Mouse (Mus musculus) adipocyte (in vitro differentiated cells): ENCODE data around the gene Cdc5l.
"Not testable (repeated sequence)": the region's sequence is repeated elsewhere in the genome, so short reads cannot be mapped to it uniquely, and the experiment has no call there.

Experiments used
- DNase-seq: peaks from one replicate; pipeline ENCODE4 v3.0.0-alpha.2; 2016; ENCODE audit warnings: low spot score

Gene Cdc5l

DNA sequence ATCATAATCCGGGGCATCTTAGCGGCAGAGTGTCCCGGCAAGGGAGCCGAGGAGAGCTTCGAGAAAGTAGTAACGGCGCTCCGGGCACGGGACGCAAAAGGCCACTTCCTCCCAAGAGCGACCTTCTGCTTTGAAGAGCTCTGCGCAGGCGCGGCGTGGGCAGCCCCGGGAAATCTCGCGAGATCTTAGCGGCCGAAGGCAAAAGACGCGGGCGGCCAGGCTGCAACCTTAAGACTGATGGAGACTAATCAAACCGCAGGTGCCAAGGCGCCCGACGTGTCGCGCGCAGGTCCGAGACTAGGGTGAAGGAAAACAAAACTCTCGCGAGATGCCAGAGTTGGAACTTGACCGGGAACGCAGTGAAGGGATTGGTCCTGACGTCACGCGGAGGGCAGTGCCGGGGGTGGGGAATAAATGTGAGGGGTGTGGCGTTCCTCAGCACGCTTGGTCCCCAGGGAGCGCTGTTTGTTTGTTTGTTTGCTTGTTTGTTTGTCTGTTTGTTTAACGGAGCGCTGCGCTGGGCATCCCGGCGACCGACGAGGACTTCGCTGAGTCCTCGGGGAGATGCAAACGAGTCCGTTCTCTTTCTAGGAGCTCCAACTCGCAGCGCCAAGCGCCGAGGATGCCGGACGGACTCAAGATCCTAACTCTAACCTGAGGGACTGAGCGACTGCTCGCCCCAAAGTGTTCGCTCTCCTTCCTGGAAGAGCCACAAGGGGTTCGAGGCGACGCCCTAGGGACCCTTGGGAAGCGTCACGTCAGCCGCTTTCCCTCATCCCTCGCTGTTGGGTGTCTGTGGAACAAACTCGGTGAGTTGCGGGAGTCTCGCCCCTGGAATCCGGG lies at the start of gene Cdc5l:
Gene Cdc5l, minus strand, starts transcription at position 319 of the 843 bp plus-strand sequence.
- DNase-seq = peak; percentile 100

GRCm38 (mm10) chr17:45480429-45480828 lies 46.9 kb upstream of the Cdc5l start:
- DNase-seq = no peak

DNA sequence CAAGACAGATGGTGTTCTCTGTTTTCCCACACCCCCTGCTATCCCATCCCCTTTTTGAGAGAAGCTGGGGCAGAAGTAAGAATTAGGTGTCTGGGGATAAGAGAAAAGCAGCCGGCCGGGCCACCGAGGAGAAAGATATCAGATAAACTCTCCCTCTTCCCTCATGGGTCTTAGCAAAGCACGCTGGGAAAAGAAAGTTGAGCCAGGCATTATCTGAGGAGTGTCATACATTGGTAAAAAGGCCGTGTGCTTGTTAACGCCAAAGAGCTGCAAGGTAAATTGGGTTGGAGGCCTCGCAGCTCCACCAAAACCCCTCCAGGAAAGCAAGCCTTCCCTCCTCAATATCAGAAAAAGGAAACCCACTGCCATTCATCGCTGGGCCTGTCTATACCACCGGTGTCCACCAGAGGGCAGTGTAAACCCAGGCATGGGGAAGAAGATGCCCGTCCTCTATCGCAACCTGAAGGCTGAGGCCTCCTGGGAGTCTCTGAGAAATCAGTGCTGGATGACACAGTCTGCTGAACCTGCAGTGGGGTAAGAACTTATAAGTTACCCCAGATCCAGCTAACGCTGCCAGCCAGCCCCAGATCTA lies 44.8 kb upstream of the Cdc5l start:
- DNase-seq = peak; percentile 81

DNA sequence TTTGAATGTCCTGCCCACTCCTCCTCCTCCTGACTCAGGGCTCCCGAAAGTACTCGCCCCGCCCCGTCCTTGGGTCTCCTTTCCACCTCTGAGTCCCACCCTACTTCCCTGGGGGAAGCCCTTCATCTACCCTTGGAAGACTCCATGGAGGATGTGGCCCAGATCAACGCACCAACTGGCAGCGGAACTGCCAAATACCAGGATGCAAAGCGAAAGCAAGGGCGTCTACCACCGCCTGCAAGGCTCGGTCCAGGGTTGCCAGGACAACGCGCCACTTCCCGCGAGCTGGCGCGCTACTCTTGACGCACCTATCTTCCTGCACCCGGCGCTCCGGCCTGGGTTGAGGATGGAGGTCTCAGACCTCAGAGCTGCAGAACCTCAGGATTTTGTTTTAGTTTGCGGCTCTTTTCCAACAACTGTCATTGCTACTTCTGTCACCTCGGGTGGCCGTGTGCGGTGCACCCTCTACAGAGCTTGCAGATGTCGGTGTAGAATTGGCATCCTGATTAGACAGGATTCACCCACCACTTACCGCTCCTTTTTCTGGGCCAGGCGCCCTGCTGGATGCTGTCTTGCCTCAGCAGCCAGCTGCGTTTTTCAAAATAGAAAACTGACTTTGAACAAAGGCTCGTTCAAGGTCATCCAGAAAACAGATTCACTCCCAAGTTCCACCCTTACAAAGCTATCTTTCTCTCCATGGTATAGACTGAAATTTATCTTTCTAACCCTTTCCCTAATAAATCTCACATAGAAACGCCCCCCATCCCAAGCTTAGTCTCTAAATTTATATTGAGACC lies 41.3 kb upstream of the Cdc5l start, which contains the start of gene Spats1:
Gene Spats1, minus strand, starts transcription at position 747 of the 797 bp plus-strand sequence.
- no peak for DNase-seq

DNA sequence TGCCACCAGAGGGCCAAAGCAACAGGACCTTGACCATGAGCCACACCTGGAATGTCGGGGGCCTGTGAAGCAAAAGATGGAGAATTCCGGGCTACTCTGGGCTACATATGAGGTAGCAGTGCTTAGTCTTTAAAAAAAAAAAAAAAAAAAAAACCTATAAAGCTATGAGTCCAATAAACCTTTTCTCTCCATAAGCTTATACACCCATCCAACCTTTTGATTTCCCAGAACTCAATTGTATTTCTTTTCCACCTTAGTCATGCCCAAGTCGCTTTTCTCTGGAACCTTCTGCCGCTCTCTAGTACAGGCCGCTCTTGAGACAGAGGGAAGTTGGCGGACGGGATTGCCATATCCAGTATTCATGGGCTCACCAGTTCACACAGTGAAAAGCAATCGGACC lies 40.6 kb upstream of the Cdc5l start:
- no peak for DNase-seq

DNA sequence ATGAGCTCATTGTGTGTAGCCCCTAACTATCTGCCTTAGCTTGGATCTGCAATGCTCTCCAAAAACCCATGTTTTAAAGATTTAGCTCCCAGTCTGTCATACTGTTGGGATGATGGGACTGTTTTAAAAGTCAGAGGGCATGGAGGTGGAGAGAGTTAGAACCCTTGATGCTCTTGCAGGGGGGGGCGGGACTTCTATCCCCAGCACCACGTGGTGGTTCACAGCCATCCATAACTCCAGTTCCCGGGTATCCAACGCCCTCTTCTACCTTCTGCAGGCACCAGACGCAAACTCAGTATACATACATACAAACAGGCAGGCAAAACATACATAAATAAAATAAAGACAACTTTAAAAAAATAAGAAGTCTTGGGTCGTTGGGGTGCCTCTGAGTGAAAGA lies 40.1 kb upstream of the Cdc5l start:
- DNase-seq = no peak

DNA sequence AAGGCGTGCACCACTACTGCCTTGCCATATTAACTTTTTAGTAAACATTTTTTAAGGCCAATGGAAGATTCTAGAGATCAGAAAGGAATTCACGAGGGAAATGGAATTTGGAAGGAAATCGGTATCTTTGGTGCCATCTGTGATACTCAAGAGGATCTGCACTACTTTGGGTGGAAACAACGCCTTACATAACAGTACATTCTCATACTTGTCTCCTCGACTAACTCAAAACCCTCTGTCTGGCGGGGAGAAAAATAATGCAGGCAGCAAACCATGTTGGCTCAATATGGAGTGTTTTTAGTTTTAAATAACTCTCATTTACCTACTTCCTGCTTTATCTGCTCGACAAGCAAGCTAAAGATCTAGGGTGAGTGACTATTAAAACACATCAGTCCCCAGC lies 37.2 kb upstream of the Cdc5l start:
- DNase-seq = no peak

GRCm38 (mm10) chr17:45468302-45468701 lies 34.8 kb upstream of the Cdc5l start:
- DNase-seq = no peak

DNA sequence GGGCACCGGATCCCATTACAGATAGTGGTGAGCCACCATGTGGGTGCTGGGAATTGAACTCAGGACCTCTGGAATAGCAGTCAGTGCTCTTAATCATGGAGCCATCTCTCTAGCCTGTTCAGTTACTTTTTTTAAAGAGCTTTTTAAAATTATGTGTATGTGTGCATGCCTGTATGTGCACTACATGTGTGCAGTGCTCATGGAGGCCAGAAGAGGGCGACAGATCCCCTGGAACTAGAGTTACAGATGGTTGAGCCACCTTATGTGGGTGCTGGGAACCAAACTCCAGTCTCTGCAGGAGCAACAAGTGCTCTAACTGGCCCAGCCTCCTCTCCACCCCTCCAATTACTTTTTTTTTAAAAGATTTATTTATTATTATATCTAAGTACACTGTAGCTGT lies 33.2 kb upstream of the Cdc5l start:
- DNase-seq = no peak

- DNase-seq = no peak
Measured at GRCm38 (mm10) chr17:45464255-45464654, 30.7 kb upstream of the Cdc5l start.

- DNase-seq = no peak
Measured at GRCm38 (mm10) chr17:45462506-45462905, 29.0 kb upstream of the Cdc5l start.

- no peak for DNase-seq
Measured at GRCm38 (mm10) chr17:45459062-45459461, 25.5 kb upstream of the Cdc5l start.

DNA sequence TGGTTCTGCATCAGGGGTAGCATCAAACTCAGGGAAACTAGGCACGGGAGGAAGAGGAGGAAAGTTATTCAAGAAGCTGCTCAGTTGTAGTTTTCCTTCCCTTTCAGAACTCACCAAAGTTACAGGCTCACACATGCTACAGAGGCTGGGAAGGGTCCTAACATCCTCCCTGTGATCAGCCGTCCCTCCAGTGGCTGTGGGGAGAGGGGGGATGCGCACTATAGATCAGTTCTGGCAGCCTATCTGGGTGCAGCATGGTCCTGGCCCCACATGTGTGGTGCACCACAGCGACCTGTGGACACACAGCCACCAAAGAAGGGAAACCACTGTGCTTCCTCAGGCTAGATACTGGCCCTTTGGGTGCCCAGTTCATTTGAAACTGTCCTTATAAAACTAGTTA lies 25.0 kb upstream of the Cdc5l start:
- no peak for DNase-seq

- no peak for DNase-seq
Measured at GRCm38 (mm10) chr17:45457487-45457886, 23.9 kb upstream of the Cdc5l start.

DNA sequence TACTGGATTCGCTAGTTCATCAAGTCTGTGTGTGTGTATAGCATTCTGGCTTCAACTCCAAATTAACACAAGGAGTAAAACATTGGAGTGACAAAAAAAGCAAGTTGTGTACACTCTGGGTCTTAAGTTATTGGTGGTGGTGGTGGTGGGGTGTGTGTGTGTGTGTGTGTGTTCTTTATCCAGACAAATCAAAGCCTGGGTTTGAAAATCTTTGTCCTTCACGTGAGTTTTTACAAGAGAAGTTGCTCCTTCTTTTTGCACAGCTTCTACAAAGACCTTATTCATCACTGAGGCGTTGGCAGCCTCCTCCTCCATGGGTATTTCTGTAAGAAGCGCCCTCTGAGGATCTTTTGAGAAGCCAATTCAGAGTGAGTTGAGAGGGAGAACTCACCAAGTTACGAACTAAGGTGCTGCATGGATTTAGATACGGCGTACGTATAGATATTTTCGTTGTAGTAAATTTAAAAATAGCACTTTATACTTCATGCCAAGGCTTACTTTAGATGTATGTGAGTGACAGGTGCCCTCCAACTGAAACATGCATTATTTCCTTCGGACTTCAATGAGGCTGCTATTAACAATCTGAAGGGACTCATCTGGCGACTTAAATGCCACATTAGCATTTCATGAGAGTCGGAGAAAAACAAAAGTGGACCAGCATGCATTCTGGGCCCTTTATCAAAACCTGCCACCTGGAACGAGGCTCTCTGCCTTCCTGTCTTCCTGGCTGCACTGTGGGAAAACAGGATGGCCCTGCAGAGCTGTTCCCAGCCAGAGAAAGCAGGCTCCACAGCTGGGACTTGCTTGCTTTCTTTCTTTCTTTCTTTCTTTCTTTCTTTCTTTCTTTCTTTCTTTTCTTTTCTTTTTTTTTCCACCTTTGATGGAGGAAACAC lies 23.0 kb upstream of the Cdc5l start:
- no peak for DNase-seq

DNA sequence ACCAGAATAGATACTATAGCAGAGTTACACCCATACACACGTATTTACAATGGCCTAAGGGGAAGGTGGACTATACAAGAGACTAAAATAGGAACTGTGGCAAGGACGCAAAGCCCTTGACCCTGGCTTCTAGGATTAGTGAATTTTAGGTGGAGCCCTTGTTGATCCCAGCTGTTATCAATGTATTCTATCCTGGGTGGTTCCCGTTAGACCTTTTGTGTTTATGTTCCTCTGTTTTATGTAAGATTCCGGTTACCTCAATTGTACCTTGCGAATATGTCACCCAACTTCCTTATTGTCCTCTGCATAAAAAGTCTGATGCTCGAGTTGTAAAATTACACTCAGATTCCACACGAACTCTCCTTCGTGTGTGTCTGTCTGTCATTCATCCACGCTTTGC lies 22.2 kb upstream of the Cdc5l start:
- DNase-seq = not testable (repeated sequence)

DNA sequence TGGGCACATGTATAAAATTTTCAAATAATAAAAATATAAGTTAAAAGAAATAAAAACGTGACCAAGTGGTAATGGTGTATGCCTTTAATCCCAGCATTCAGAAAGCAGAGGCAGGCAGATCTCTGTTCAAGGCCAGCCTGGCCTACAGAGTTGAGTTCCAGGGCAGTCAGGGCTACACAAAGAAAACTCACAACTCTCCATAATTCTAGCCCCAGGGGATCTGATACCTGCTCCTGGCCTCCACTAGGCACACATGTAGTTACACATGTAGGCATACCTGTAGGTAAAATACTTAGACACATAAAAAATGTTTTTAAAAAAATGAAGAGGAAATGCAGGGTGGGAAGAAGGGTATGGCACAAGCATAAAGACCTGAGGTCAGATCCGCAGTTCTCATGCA lies 21.3 kb upstream of the Cdc5l start:
- no peak for DNase-seq

DNA sequence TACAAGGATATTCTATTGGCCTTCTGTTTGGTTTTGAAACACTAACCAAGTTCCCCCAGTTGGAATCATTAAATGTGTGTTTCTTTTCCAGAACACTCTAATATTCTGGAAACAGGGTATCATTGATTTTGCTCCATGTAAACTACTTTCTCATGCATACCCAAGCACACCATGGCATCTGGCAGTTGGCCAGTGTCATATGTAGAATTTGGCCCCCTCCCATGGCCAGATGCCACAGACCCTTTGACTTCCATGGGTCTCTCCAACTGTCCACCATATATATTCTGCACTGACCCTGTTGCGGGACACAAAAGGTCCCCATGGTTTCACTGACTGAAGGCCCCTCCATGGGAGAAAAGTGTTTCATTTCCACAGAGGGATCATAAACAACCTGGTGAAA lies 18.7 kb upstream of the Cdc5l start:
- DNase-seq = no peak

- no peak for DNase-seq
Measured at GRCm38 (mm10) chr17:45450153-45450552, 16.6 kb upstream of the Cdc5l start.

- no peak for DNase-seq
Measured at GRCm38 (mm10) chr17:45449586-45449985, 16.0 kb upstream of the Cdc5l start.

DNA sequence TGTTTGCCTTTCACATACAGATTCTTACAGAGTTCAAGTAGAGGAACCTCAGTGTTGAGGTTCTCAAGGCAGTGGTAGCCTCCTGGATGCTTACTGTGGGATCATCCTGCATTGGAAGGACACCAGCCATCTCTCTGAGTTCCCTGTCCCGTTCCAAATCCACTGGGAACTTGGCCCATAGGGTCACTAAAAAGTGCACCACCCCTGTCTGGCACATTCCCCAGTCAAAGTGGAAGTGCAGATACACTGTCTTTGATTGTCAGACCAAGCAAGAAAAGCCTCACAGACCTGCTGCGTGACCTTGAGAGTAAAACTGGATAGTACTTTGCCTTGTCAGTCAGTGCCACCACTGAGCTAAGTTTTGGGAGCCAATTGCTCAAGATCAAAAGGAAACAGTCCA lies 13.5 kb upstream of the Cdc5l start:
- no peak for DNase-seq

- DNase-seq = no peak
Measured at GRCm38 (mm10) chr17:45445923-45446322, 12.4 kb upstream of the Cdc5l start.
